Mouse (Mus musculus) CH12F3 (cell line): Measurements from ENCODE around the gene Hbb-bh1.
"Not testable (repeated sequence)": the region's sequence is repeated elsewhere in the genome, so short reads cannot be mapped to it uniquely, and the experiment has no call there.

Experiments
- in situ Hi-C: fragments of 300-500 bp; cut with MboI; formaldehyde crosslinking; loops from 2 replicates; pipeline ENCODE4 v1.14.3; 2020; ENCODE audit warnings: low sequenced_read_pairs

Hbb-bh1 gene

DNA sequence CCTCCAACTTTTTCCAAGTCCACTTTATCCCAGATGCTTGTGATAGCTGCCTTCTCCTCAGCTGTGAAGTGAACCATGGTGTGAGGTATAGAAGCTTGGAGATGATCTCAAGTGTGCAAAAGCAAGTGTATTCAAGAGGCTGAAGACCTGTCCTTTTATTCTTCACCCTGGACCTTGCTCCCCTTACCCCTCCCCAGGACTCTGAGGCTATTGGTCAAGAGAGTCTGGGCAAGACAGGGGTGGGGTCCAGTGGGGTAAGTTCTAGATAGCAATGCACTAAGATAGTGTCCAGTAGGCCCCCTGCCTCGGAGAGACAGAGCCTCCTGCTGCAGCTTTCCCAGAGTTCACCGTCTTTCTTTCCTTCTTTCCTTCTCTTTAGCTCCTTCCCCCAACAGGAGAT, at the start of gene Hbb-bh1:
Gene Hbb-bh1 (minus strand): TSS at position 131 of the 400 bp plus-strand sequence.
- in situ Hi-C loops, result no loop called here

DNA sequence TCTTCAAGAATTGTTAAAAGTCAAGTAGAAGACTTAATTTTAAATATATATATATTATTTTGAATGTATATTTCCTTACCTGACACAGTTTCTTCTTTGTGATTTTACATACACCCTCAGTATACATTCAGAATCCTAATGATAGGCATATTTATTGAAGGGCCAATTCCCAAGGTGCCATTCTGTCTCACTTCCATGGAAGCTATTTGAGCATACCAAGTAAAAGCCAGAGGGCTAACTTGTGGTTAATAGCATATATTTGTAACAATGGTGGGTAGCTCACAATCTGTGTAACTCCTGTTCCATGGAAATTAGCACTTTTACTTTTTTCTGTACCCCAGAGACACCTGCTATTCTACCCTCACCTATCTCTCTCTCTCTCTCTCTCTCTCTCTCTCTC, 43.2 kb upstream of the Hbb-bh1 start, which contains the start of gene Olfr66:
Gene Olfr66 (minus strand): TSS at position 101 of the 400 bp plus-strand sequence.
- in situ Hi-C loops, result no loop called here

- in situ Hi-C loops, result no loop called here
Observed at GRCm38 (mm10) chr7:103877093-103877492, 34.1 kb upstream of the Hbb-bh1 start.

DNA sequence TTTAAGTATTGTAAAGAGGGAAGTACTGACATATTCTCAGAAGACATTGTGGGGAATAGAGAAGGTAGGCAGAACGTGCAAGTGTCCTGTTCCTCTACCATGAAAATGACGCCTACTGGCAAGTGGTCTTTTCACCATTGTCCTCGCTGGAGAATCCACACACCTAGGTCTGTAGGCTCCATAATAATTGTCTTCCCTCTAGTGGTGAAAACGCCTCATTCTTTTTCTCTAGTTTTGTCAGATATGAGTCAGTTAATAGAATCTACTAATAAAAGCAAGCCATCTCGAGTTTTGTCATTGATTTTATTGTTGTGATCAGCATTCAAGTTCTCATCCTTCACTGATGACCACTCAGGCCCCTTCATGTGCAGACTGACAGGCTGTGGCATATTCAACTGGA, 31.5 kb upstream of the Hbb-bh1 start:
- in situ Hi-C loops, result loop anchor here (5.0 kb wide), 1 partner anchor 82 kb away; the partner anchor contains the start of gene Olfr67

GRCm38 (mm10) chr7:103873064-103873463, 30.1 kb upstream of the Hbb-bh1 start:
- in situ Hi-C loops, result loop anchor here (5.0 kb wide), 1 partner anchor 81 kb away; the partner anchor contains the start of gene Olfr67

DNA sequence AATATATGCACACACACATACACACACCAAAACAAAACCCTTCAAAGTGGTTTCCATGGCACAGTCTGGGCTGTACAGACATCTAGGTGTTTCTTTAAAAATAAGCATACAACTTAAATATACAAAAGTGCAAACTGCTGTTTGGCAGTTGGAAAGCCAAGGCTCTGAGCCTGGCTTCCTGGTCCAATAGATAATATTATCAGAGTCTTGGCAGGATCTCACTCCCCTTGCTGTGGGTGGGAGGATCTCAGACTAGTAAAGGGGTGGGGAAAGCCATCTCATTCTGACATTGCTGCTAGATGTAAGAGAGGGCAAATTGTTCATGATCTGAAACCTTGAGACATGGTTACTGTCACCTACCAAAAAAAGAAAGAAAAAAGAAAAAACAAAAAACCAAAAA, 27.7 kb upstream of the Hbb-bh1 start:
- in situ Hi-C loops, result loop anchor here (5.0 kb wide), 1 partner anchor 78 kb away; the partner anchor contains the start of gene Olfr67

DNA sequence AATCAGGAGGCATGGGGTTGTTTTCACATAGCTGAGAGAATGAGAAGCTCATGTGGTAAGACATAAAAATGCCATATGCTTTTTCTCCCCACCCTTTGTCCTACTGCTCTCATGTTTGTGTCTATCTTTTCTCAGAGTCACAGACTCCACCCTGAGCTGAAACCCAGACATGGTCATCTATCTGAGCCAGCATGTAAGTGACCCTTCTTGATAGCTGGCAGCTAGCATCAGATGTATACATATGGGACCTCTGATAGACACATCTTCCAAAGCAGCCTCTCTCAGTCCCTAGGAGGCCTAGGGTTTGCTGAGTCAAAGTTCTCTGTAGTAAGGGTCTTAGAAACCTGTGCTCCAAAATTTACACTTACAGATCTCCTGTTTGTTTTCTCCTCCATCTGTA, 22.8 kb upstream of the Hbb-bh1 start:
- in situ Hi-C loops, result no loop called here

- in situ Hi-C loops, result no loop called here
Observed at GRCm38 (mm10) chr7:103861531-103861930, 18.6 kb upstream of the Hbb-bh1 start.

- in situ Hi-C loops, result no loop called here
Observed at GRCm38 (mm10) chr7:103860855-103861254, 17.9 kb upstream of the Hbb-bh1 start.

- in situ Hi-C loops, result no loop called here
Observed at GRCm38 (mm10) chr7:103859076-103859475, 16.1 kb upstream of the Hbb-bh1 start.

GRCm38 (mm10) chr7:103854669-103855068, 11.7 kb upstream of the Hbb-bh1 start:
- in situ Hi-C loops, result no loop called here

DNA sequence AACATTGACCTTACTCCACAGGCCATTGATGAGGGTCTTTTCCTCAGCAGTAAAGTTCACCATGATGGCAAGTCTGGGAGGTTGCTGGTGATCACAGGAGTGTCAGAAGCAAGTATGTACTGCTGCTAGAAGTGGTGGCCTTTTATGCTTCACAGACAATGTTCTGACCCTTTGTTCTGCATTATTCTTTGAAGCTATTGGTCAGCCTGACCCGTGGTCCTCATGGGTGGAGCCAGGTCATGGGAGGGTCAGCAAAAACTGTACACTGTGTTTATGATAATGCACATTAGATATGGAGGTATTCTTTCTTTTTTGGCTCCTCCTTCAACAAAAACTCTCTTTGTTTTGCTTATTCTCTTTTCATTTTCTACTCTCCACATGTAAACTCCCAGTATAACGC, 10.1 kb upstream of the Hbb-bh1 start, which contains the start of gene Hbb-y:
Gene Hbb-y (minus strand): TSS at position 127 of the 400 bp plus-strand sequence.
- in situ Hi-C loops, result no loop called here

GRCm38 (mm10) chr7:103844525-103845325, 1.8 kb upstream of the Hbb-bh1 start:
- in situ Hi-C loops, result no loop called here

GRCm38 (mm10) chr7:103840268-103840667, 2.7 kb downstream of the Hbb-bh1 start, which contains the start of gene Hbb-bh2:
TSS of gene Hbb-bh2 (minus strand) at chr7:103840520.
- in situ Hi-C loops, result no loop called here

GRCm38 (mm10) chr7:103827808-103828207, 15.2 kb downstream of the Hbb-bh1 start, which contains the start of gene Hbb-bs:
TSS of gene Hbb-bs (minus strand) at chr7:103828096.
- in situ Hi-C loops, result no loop called here

GRCm38 (mm10) chr7:103827139-103827538, 15.8 kb downstream of the Hbb-bh1 start:
- in situ Hi-C loops, result not testable (repeated sequence)

- in situ Hi-C loops, result no loop called here
Observed at GRCm38 (mm10) chr7:103826255-103826887, 16.6 kb downstream of the Hbb-bh1 start.

- in situ Hi-C loops, result no loop called here
Observed at GRCm38 (mm10) chr7:103825536-103826254, 17.3 kb downstream of the Hbb-bh1 start.

DNA sequence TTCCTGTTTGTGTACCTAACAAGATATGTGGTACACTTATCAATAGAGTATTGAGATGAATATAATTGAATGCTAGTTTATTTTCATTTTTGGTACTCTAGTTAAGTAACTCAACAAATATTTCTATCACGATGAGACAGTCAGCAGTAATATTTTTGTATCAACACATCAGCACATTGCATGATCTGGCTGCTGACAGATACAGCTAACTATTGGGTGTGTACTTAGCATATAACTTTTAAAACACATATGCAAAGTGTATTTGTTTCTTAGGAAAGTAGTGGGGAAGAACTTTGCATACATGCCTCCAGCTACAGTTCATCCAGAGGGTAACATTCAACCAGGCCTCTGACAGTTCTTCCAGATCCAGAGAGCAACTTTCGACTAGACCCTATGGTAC, 18.4 kb downstream of the Hbb-bh1 start:
- in situ Hi-C loops, result no loop called here

DNA sequence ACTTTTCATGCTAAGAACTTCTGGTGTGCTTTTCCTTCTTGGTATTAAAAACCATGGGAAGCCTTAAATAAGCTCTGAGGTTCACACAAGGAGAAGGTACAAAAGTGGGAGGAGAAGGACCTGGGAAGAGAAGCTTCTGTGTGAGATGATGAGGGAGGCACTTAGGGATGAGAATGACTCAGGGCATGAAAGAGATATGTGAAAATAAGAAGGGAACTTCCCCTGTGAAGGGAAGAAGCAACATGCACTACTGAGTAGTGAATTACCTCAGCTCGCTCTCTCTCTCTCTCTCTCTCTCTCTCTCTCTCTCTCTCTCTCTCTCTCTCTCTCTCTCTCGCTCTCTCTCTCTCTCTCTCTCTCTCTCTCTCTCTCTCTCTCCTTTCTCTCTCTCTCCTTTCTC, 27.9 kb downstream of the Hbb-bh1 start:
- in situ Hi-C loops, result not testable (repeated sequence)

GRCm38 (mm10) chr7:103813766-103814165, 29.2 kb downstream of the Hbb-bh1 start, which contains the start of gene Hbb-bt:
TSS of gene Hbb-bt (minus strand) at chr7:103813996.
- in situ Hi-C loops, result no loop called here
